Mouse (Mus musculus): ENCODE measurements around the gene Rab11fip4. TPM values are rescaled to one million over a fixed set of nuclear protein-coding genes. Genes with fewer than 3 reads are reported as not detected.

Gene Rab11fip4
- total and polyA plus RNA-seq, 3 experiments, result 13.2 to 41.6 (median 26.6) TPM

DNA sequence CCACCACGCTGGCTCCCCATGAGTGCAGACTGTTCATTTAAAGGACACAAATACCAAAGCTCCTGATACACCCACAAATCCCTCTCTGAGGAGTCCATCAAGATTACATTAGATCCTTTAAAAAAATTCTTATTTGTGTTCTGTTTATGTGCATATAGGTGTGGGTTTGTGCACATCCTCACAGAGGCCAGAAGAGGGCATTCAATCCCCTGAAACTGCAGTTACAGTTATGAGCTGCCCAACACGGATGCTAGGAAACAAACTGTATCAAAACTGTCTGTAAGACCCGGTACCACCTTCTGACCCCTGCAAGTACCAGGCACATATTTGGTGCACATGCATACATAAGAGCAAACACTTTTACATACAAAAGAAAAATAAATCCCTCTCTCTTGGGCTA, 37.7 kb downstream of the Rab11fip4 start:
- in situ Hi-C loops (cut with MboI; ENCODE audit: low pct_ligation_motif_present, low pct_unique_long_range_greater_than_20kb, low sequenced_read_pairs) (loop anchor here (10.0 kb wide), 1 partner anchor 166 kb away; no protein-coding TSS in a partner anchor), dilution Hi-C loops (cut with MboI; ENCODE audit: extremely low pct_ligation_motif_present, extremely low pct_unique_long_range_greater_than_20kb, low sequenced_read_pairs) (loop anchor here (10.0 kb wide), 1 partner anchor 46 kb away; no protein-coding TSS in a partner anchor)
- no peak overlapping the region for H3K9ac ChIP-seq (ENCODE audit: insufficient read depth, low read depth)
- H3K4me1 ChIP-seq (ENCODE audit: control insufficient read depth in 1 of 2, insufficient read depth in 2 of 2), result peaks cover 9 to 44% of the 10 kb centered on the region in 2 experiments
- H3K4me2 ChIP-seq (ENCODE audit: insufficient read depth, low read depth, poor library complexity, severe bottlenecking), result no peak overlapping the region
- no peaks in the 10 kb centered on the region for H3K27me3 ChIP-seq (replicated peaks)
- DNase-seq (ENCODE audit: extremely low read depth), result peak; percentile 62
- no peak overlapping the region for H3K4me3 ChIP-seq (replicated peaks in 1 of 3; ENCODE audit: low read depth in 2 of 3, low read length in 2 of 3, poor library complexity in 1 of 3)
- no peaks in the 10 kb centered on the region for H3K79me2 ChIP-seq (replicated peaks; ENCODE audit: control insufficient read depth, extremely low read depth, insufficient read depth, poor library complexity, severe bottlenecking)
- no peaks in the 10 kb centered on the region for H3K9me3 ChIP-seq (replicated peaks; ENCODE audit: low read length)
- H3K36me3 ChIP-seq (replicated peaks in 1 of 2; ENCODE audit: control insufficient read depth in 1 of 2, insufficient read depth in 1 of 2, low read length in 1 of 2), result no peaks in the 10 kb centered on the region
- peak; percentile 96 for TF ChIP-seq SMC3 (IDR thresholded peaks at IDR 0.05; ENCODE audit: low read depth, low read length)
- peak; percentile 18 to 90; a peak in 3 of 4 replicates for TF ChIP-seq CTCF (conservative IDR thresholded peaks at IDR 0.05 in 1 of 2, IDR thresholded peaks at IDR 0.05 in 1 of 2; ENCODE audit: low read depth in 2 of 2, low read length in 2 of 2)
- TF ChIP-seq MYC (IDR thresholded peaks at IDR 0.05; ENCODE audit: low read depth, low read length), result 0 out of 2 replicates have a peak, but pooled peaks have one; percentile 59
- peak; percentile 91 for TF ChIP-seq RAD21 (IDR thresholded peaks at IDR 0.05; ENCODE audit: low read depth, low read length)
- TF ChIP-seq ZC3H11A (IDR thresholded peaks at IDR 0.05; ENCODE audit: low read depth, low read length), result peak; percentile 93
- no peak for TF ChIP-seq RCOR1 (conservative IDR thresholded peaks at IDR 0.05; ENCODE audit: low read depth, low read length)
- 0 out of 2 replicates have a peak, but pooled peaks have one; percentile 29 for TF ChIP-seq MAZ (IDR thresholded peaks at IDR 0.05; ENCODE audit: low read depth, low read length)
- TF ChIP-seq MEF2A (IDR thresholded peaks at IDR 0.05; ENCODE audit: borderline replicate concordance, low read depth, low read length), result 0 out of 2 replicates have a peak, but pooled peaks have one; percentile 9
- TF ChIP-seq GABPA (IDR thresholded peaks at IDR 0.05; ENCODE audit: insufficient replicate concordance, low read depth, low read length), result no peak
- TF ChIP-seq NELFE (IDR thresholded peaks at IDR 0.05; ENCODE audit: low read depth, low read length), result 0 out of 2 replicates have a peak, but pooled peaks have one; percentile 12
- no peak for TF ChIP-seq KAT2A (IDR thresholded peaks at IDR 0.05; ENCODE audit: insufficient replicate concordance, low read length)
- TF ChIP-seq IRF4 (IDR thresholded peaks at IDR 0.05; ENCODE audit: low read depth, low read length), result peak; percentile 40; the same call in 1 of the 2 replicates
- H3K27ac ChIP-seq (ENCODE audit: insufficient read depth, low read depth), result no peak overlapping the region

DNA sequence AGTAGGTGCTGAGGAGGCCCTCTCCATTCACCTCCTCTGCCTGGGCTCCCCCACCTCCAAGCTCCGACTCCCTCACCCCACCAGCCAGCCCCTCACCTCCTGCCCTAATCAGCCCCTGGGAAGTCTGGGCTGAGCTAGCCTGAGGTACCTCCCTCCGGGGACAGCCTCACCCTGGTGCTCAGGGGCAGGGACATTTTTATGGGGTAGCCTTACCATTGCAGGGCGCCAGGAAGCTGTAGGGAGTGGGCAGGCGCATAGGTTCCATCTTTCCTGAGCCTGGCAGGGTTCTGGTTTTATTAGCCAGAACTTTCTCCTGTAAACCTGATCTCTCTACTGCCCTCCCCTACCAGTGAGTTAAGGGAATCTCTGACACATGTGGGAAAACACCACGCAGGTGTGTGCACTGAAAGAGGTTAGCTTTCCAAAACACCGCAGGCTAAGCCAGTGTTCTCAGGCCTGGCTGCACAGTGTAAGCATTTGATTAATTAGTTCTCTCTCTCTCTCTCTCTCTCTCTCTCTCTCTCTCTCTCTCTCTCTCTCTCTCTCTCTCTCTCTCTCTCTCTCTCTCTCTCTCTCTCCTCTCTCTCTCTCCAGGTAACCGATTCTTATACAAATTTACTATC, 38.9 kb downstream of the Rab11fip4 start:
- dilution Hi-C loops (cut with MboI; ENCODE audit: extremely low pct_ligation_motif_present, extremely low pct_unique_long_range_greater_than_20kb, low sequenced_read_pairs), result loop anchor here (10.0 kb wide), 1 partner anchor 45 kb away; no protein-coding TSS in a partner anchor

More for the DNA sequence above, 38.9 kb downstream of the Rab11fip4 start:
- no peak for DNase-seq (ENCODE audit: extremely low read depth)
- in situ Hi-C loops (cut with MboI; ENCODE audit: low pct_ligation_motif_present, low pct_unique_long_range_greater_than_20kb, low sequenced_read_pairs), result loop anchor here (10.0 kb wide), 1 partner anchor 165 kb away; no protein-coding TSS in a partner anchor
- Histone ChIP-seq H3K4me1 (ENCODE audit: control insufficient read depth in 1 of 2, insufficient read depth in 2 of 2) (peaks cover 9 to 39% of the 10 kb centered on the region in 2 experiments), H3K4me3 (replicated peaks in 1 of 3; ENCODE audit: low read depth in 2 of 3, low read length in 2 of 3, poor library complexity in 1 of 3) (no peak overlapping the region), H3K9ac (ENCODE audit: insufficient read depth, low read depth) (no peak overlapping the region), H3K4me2 (ENCODE audit: insufficient read depth, low read depth, poor library complexity, severe bottlenecking) (no peak overlapping the region), H3K9me3 (replicated peaks; ENCODE audit: low read length) (no peaks in the 10 kb centered on the region), H3K36me3 (replicated peaks in 1 of 2; ENCODE audit: control insufficient read depth in 1 of 2, insufficient read depth in 1 of 2, low read length in 1 of 2) (no peaks in the 10 kb centered on the region), H3K79me2 (replicated peaks; ENCODE audit: control insufficient read depth, extremely low read depth, insufficient read depth, poor library complexity, severe bottlenecking) (no peaks in the 10 kb centered on the region), H3K27me3 (replicated peaks) (no peaks in the 10 kb centered on the region), H3K27ac (ENCODE audit: insufficient read depth, low read depth) (no peak overlapping the region)
- TF ChIP-seq TBP (conservative IDR thresholded peaks at IDR 0.05; ENCODE audit: low read depth, low read length) (no peak), CHD2 (IDR thresholded peaks at IDR 0.05; ENCODE audit: low read length) (no peak), ZNF384 (IDR thresholded peaks at IDR 0.05; ENCODE audit: low read depth, low read length) (no peak), POLR2AphosphoS2 (IDR thresholded peaks at IDR 0.05; ENCODE audit: low read depth, low read length) (no peak), TCF12 (IDR thresholded peaks at IDR 0.05; ENCODE audit: low read depth, low read length) (0 out of 2 replicates have a peak, but pooled peaks have one; percentile 51), EP300 (IDR thresholded peaks at IDR 0.05; ENCODE audit: low read length) (0 out of 2 replicates have a peak, but pooled peaks have one; percentile 51), ETS1 (conservative IDR thresholded peaks at IDR 0.05; ENCODE audit: low read depth, low read length) (peak; percentile 59; the same call in 1 of the 2 replicates), ZMIZ1 (IDR thresholded peaks at IDR 0.05; ENCODE audit: low read depth, low read length) (no peak), BHLHE40 (IDR thresholded peaks at IDR 0.05; ENCODE audit: low read depth, low read length) (0 out of 2 replicates have a peak, but pooled peaks have one; percentile 16), JUND (conservative IDR thresholded peaks at IDR 0.05; ENCODE audit: low read depth, low read length) (peak; percentile 46), SMC3 (IDR thresholded peaks at IDR 0.05; ENCODE audit: low read depth, low read length) (no peak), MAFK (IDR thresholded peaks at IDR 0.05; ENCODE audit: insufficient replicate concordance, low read length) (no peak), NELFE (IDR thresholded peaks at IDR 0.05; ENCODE audit: low read depth, low read length) (no peak), IRF4 (IDR thresholded peaks at IDR 0.05; ENCODE audit: low read depth, low read length) (0 out of 2 replicates have a peak, but pooled peaks have one; percentile 20), CHD1 (IDR thresholded peaks at IDR 0.05; ENCODE audit: low read depth, low read length) (no peak)

All from CH12.LX (cell line).